ENCODE assay signal across 9 mouse cellular contexts in the genomic region with DNA sequence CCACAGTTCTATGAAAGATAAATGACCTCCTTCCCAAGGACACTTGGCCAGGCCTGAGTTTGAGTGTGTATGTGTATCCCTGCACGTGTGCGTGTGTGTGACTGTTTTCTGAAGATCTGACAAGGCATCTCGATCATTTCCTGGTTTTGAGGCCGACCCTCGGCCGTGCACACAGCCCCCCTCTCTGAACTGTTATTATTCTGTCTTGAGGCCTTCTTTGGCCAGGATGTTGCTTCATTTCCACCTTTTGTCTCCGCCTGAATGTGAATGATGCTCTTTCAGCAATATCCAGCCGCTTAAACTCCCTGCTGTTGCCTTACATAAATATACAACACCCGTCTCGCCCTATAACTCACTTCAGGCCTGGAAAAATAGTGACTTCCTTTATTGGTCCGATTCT. TPM values are rescaled to one million over a fixed set of nuclear protein-coding genes. Genes with fewer than 3 reads are reported as not detected.
A peak's percentile ranks its signal among the peaks of the same experiment; 100 is the strongest.
DNase-seq lines count a peak whose midpoint lies in the region; ATAC-seq and TF ChIP-seq lines count a peak whose summit lies in the region.
"Had no signal": no experiment of that assay in that cellular context is flagged by ENCODE, and none has a peak within 500 bp of the region (broad histone marks: within the 10 kb centered on the region; RNA-seq: fewer than 3 reads in every experiment).

No protein-coding gene starts in this region.

- peak; percentile 86 for TF ChIP-seq EP300 in lung, postnatal 0 days (IDR thresholded peaks at IDR 0.05)

- intact Hi-C loops in gastrocnemius, postnatal 14 days (cut with DNase I; ENCODE audit: low total_unique reads): no loop called here

- no peak overlapping the region for H3K4me2 ChIP-seq in embryonic facial prominence, embryonic 14.5 days (ENCODE audit: low read depth, low read length)
- no peak overlapping the region for H3K4me2 ChIP-seq in lung, postnatal 0 days (replicated peaks; ENCODE audit: low read depth, low read length)
- H3K4me2 ChIP-seq: embryonic facial prominence, embryonic 13.5 days had no signal

- H3K4me3 ChIP-seq in embryonic facial prominence, embryonic 14.5 days (ENCODE audit: low read depth, low read length): no peak overlapping the region
- no peak overlapping the region for H3K4me3 ChIP-seq in kidney, adult 2 months (ENCODE audit: insufficient read depth, low read depth, low read length)
- no peak overlapping the region for H3K4me3 ChIP-seq in lung, postnatal 0 days (ENCODE audit: low read depth, low read length)
- H3K4me3 ChIP-seq: embryonic facial prominence, embryonic 13.5 days had no signal

- no peaks in the 10 kb centered on the region for H3K9me3 ChIP-seq in embryonic facial prominence, embryonic 14.5 days (ENCODE audit: control insufficient read depth, low read length)
- no peaks in the 10 kb centered on the region for H3K9me3 ChIP-seq in lung, postnatal 0 days (ENCODE audit: low read length)
- H3K9me3 ChIP-seq: embryonic facial prominence, embryonic 13.5 days had no signal

- ATAC-seq in embryonic facial prominence, embryonic 14.5 days (ENCODE audit: low read depth): no peak
- ATAC-seq in lung, postnatal 0 days: peak; percentile 68
- ATAC-seq in cerebellum, adult (ENCODE audit: insufficient number of reproducible peaks, low FRiP score, low TSS enrichment): no peak

- WGBS in embryonic facial prominence, embryonic 14.5 days: 55% methylated on average over 11 of the region's 11 CpGs
- WGBS in kidney, adult 2 months: 53% methylated on average over 11 of the region's 11 CpGs
- 41% methylated on average over 11 of the region's 11 CpGs for whole genome bisulfite sequencing in lung, postnatal 0 days

- 0 out of 2 replicates have a peak, but pooled peaks cover 4% of the 10 kb centered on the region for H3K4me1 ChIP-seq in embryonic facial prominence, embryonic 14.5 days (ENCODE audit: control insufficient read depth, insufficient read depth, low read length)
- H3K4me1 ChIP-seq in kidney, adult 2 months (ENCODE audit: control insufficient read depth, insufficient read depth, low read length): no peaks in the 10 kb centered on the region
- no peaks in the 10 kb centered on the region for H3K4me1 ChIP-seq in lung, postnatal 0 days (ENCODE audit: insufficient read depth, low read depth, low read length)
- H3K4me1 ChIP-seq: embryonic facial prominence, embryonic 13.5 days had no signal

- TF ChIP-seq POLR2A in kidney, adult 2 months (IDR thresholded peaks at IDR 0.05; ENCODE audit: low read depth, low read length): no peak

- H3K9ac ChIP-seq in embryonic facial prominence, embryonic 14.5 days (ENCODE audit: low read depth, low read length): no peak overlapping the region
- H3K9ac ChIP-seq in lung, postnatal 0 days (replicated peaks; ENCODE audit: low read depth): no peak overlapping the region
- H3K9ac ChIP-seq: embryonic facial prominence, embryonic 13.5 days had no signal

- peak; percentile 12 for DNase-seq in adrenal gland, postnatal 25 days
- peak; percentile 50 for DNase-seq in embryonic facial prominence, embryonic 14.5 days (ENCODE audit: low spot score)
- DNase-seq in kidney, adult 2 months: peak; percentile 90
- DNase-seq in lung, postnatal 0 days (ENCODE audit: low spot score): peak; percentile 72
- DNase-seq in frontal cortex, postnatal 14 days (ENCODE audit: low spot score in 2 of 2): no peak
- no peak for DNase-seq in gastrocnemius, postnatal 14 days

- no peak for TF ChIP-seq CTCF in kidney, adult 2 months (conservative IDR thresholded peaks at IDR 0.05; ENCODE audit: insufficient read depth, insufficient read length, low read depth, low read length)
- TF ChIP-seq CTCF in lung, postnatal 0 days (IDR thresholded peaks at IDR 0.05): no peak

- H3K27me3 ChIP-seq in embryonic facial prominence, embryonic 14.5 days (replicated peaks; ENCODE audit: control insufficient read depth, insufficient read depth, low read length): no peaks in the 10 kb centered on the region
- no peaks in the 10 kb centered on the region for H3K27me3 ChIP-seq in kidney, adult 2 months (replicated peaks; ENCODE audit: control insufficient read depth, insufficient read depth, low read length)
- H3K27me3 ChIP-seq in lung, postnatal 0 days (replicated peaks; ENCODE audit: insufficient read depth, low read length): no peaks in the 10 kb centered on the region

- no peaks in the 10 kb centered on the region for H3K36me3 ChIP-seq in embryonic facial prominence, embryonic 14.5 days (ENCODE audit: control insufficient read depth, insufficient read depth, low read length)
- no peaks in the 10 kb centered on the region for H3K36me3 ChIP-seq in kidney, adult 2 months (ENCODE audit: control insufficient read depth, insufficient read depth, low read length)
- no peaks in the 10 kb centered on the region for H3K36me3 ChIP-seq in lung, postnatal 0 days (ENCODE audit: insufficient read depth, low read length)
- H3K36me3 ChIP-seq: embryonic facial prominence, embryonic 13.5 days had no signal

- H3K27ac ChIP-seq in embryonic facial prominence, embryonic 14.5 days (replicated peaks; ENCODE audit: low read depth, low read length): no peak overlapping the region
- H3K27ac ChIP-seq in kidney, adult 2 months (ENCODE audit: insufficient read depth, low read depth, low read length): peak overlapping the region; percentile 88
- 0 out of 2 replicates have a peak overlapping the region, but pooled peaks have one; percentile 39 for H3K27ac ChIP-seq in lung, postnatal 0 days (ENCODE audit: low read length)
- H3K27ac ChIP-seq: embryonic facial prominence, embryonic 13.5 days had no signal

RNA-seq across cellular contexts. Expression of a gene that starts 39.9 kb away (rescaled TPM):
- total RNA-seq in adrenal gland, postnatal 25 days (2021): not detected in 2 replicates
- not detected in 2 replicates for polyA plus RNA-seq in embryonic facial prominence, embryonic 14.5 days (2014; fragmentation: Nextera tagmentation; extraction: Ambion mirVana)
- not detected in 2 replicates for polyA plus RNA-seq in kidney, adult 2 months (2012; rRNA removed)
- not detected in 2 replicates for polyA plus RNA-seq in lung, postnatal 0 days (2015; fragmentation: Nextera tagmentation; extraction: Ambion mirVana)
- total RNA-seq in gastrocnemius, postnatal 14 days (2021): not detected
- total RNA-seq: layer of hippocampus, postnatal 14 days had no signal
- polyA plus RNA-seq: embryonic facial prominence, embryonic 13.5 days had no signal

Comparison
In these comparisons a context has a peak if more than half of its experiments do, and no peak if none do; other contexts are left out.
1. DNase-seq: peak in adrenal gland, postnatal 25 days (single experiment), embryonic facial prominence, embryonic 14.5 days (single experiment), kidney, adult 2 months (single experiment) and lung, postnatal 0 days (single experiment); none in frontal cortex, postnatal 14 days (0 of 2) and gastrocnemius, postnatal 14 days (single experiment).